Mouse (Mus musculus): ENCODE measurements around the gene Abat.

DNA sequence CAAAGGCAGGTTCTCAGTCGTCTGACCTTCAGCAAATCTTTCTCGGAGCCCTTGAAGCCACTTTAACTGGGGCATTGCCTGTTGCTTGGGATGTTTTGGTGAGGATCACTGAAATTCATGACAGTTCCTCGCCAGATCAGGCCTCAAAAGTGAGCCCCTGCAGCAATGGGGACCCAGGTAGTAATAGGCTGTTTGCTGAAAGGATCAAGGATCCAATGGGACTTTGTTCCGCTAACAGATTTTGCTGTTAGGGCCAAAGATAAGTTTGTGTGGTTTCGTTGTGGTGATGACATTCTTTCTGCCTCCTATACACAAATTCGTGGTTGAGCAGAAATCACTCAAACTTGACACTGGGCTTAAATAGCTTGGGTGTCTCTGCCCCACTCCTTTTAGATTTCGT lies 124.9 kb downstream of the Abat start:
- TF ChIP-seq CTCF (IDR thresholded peaks at IDR 0.05; ENCODE audit: control insufficient read depth, insufficient read depth, insufficient read length) (no peak), FOSL1 (IDR thresholded peaks at IDR 0.05; ENCODE audit: insufficient read depth, low read length, poor library complexity, severe bottlenecking) (no peak), CEBPB (IDR thresholded peaks at IDR 0.05; ENCODE audit: low read depth) (no peak), MAX (IDR thresholded peaks at IDR 0.05) (no peak), MYOD1 (IDR thresholded peaks at IDR 0.05; ENCODE audit: control insufficient read depth, insufficient read length, low read depth) (no peak), USF1 (IDR thresholded peaks at IDR 0.05; ENCODE audit: low read depth) (no peak)

Data from C2C12 (cell line).